Mouse (Mus musculus) cerebellum, adult 2 months (tissue): ENCODE measurements at regions not wholly inside any gene's neighbourhood (a gene's known extent, or its start where the extent isn't known, plus 50 kb on each side); places are given as distances from the start of the nearest gene placed in this dataset.

Source experiments
- DNase-seq, 2 experiments: peaks; one replicate each; pipeline ENCODE4 v3.0.0; 2021
- H3K27ac ChIP-seq: fragments of 200-500 bp; 2 replicates; pipeline ENCODE4 v1.5.1; 2012; ENCODE audit warnings: low read length, control low read depth, inconsistent platforms; ENCODE audit not compliant: insufficient read depth
- H3K27me3 ChIP-seq: fragments of 200-500 bp; 2 replicates; pipeline ENCODE4 v1.6.1; 2012; ENCODE audit warnings: inconsistent platforms, mild to moderate bottlenecking, low read length, moderate library complexity; ENCODE audit not compliant: control insufficient read depth, insufficient read depth
- H3K4me1 ChIP-seq: fragments of 200-500 bp; 2 replicates; pipeline ENCODE4 v1.6.1; 2011; ENCODE audit warnings: low read length; ENCODE audit not compliant: control insufficient read depth, insufficient read depth
- H3K4me3 ChIP-seq: fragments of 200-500 bp; replicated peaks from 2 replicates; pipeline ENCODE3; 2011; ENCODE audit warnings: mild to moderate bottlenecking, low read depth, low read length, control low read depth; ENCODE audit not compliant: insufficient read depth
- CTCF ChIP-seq: fragments of 200-500 bp; IDR thresholded peaks from 2 replicates; pipeline ENCODE4 v1.5.1; 2011; ENCODE audit warnings: low read depth, mild to moderate bottlenecking, control low read depth, low read length, moderate library complexity, borderline replicate concordance; ENCODE audit not compliant: insufficient read depth
- POLR2A ChIP-seq: fragments of 200-500 bp; IDR thresholded peaks from 2 replicates; pipeline ENCODE4 v1.6.1; 2011; ENCODE audit warnings: low read length, control low read depth, borderline replicate concordance; ENCODE audit not compliant: insufficient read depth
- WGBS: fragments of 180-500 bp; shearing (Covaris S2); methylation state at CpG from one replicate; pipeline ENCODE4 v1.1.7; 2018; 5-methylcytosine and 5-hydroxymethylcytosine counted together

DNA sequence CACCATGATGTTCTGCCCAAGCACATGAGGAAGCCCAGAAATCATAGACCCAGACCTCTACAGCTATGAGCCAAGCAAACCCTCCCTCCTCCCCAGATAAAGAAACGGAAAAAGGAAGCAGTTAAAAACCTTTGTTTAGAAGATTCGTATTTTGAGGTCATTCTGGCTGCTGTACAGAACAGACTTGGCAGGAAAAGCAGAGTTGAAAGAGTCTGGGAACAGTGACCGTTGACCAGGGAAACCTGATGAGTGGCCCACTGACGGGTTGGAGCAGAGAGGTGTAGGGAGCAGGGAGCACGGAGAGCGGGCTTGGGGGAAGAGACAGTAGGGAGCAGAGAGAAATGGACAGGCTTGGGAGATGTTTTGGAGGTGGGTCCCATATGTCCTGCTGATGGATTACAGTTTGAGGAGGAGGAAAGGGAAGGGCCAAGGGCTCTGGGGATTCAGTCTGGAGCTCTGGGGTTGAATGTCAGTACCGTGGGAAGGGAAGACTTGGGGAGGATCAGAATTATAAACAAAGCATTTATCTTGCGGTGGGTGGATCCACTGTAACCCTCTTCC, 191.2 kb downstream of the Rplp1 start:
- H3K27ac ChIP-seq = no peak overlapping the region; the same call in 1 of the 2 replicates
- TF ChIP-seq POLR2A (no peak), CTCF (no peak)
- 75% methylated on average over 8 of the region's 8 CpGs for WGBS
- peaks cover 8% of the 10 kb centered on the region for H3K4me1 ChIP-seq
- no peak overlapping the region for H3K4me3 ChIP-seq
- no peaks in the 10 kb centered on the region; the same call in 1 of the 2 replicates for H3K27me3 ChIP-seq
- DNase-seq = no peak

DNA sequence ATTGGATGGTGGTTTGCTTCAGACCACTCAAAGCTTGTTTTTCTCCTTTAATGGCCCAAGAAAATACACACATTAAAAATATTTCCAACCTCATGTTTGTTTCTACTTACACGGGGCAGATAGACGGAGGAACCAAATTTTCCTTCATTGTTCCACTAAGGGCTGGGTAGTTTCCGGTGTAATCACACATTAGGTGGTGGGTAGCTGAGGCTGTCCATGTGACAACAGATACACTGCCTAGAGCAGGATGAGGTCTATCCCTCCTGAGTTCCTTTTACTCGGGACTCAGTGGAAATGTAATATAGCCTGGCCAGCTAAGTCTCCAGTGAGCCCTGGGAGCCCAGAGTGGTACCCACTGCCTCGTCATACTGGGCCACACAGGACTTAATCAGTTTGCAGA, 192.5 kb downstream of the Rplp1 start:
- H3K4me3 ChIP-seq = no peak overlapping the region
- H3K4me1 ChIP-seq = peaks cover 8% of the 10 kb centered on the region
- no peak for DNase-seq
- no peak for TF ChIP-seq CTCF
- no peak for TF ChIP-seq POLR2A
- no peaks in the 10 kb centered on the region; the same call in 1 of the 2 replicates for H3K27me3 ChIP-seq
- no peak overlapping the region for H3K27ac ChIP-seq
- WGBS = 96% methylated on average over 5 of the region's 5 CpGs

DNA sequence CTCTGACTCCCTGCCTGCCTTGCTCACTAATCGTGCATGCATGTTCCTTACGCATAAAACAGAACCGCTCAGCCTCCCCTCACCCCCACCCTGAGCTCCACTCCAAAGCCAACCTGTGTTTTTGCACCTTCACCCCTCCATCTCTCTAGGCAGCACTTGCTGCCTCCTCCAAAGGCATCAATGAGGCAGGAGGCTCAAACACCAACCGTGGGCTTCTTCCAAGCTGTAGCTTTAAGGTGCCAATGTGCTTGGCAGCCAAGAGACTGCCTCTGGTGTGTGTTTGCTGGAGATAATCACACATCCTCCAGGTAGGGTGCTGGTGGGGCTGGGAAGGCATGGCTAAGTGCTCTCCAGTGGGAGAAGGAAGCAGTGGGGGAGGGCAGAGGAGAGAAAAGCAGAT, 193.3 kb downstream of the Rplp1 start:
- WGBS = 44% methylated on average over 4 of the region's 4 CpGs
- DNase-seq = no peak
- Histone ChIP-seq H3K4me3 (no peak overlapping the region), H3K4me1 (peaks cover 8% of the 10 kb centered on the region), H3K27ac (no peak overlapping the region), H3K27me3 (no peaks in the 10 kb centered on the region; the same call in 1 of the 2 replicates)
- no peak for TF ChIP-seq CTCF
- no peak for TF ChIP-seq POLR2A

DNA sequence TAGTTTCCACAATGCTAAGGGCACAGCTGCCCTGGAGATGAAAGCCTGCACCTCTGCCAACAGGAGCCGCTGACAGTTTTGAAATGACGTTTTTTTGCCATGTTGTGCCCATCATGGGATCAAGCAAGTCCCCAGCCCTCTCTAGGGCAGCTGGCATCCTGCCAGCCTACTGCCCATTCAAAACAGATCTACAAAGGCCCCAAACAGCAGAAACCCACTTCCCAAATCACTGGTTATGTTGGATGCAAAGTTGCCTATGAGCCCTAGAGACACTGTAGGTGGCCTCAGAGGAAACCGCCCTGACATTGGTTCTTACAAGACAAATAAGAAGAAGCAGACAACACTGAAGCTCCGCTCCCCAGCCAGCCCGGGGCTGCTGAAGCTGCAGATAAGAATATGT, 194.1 kb downstream of the Rplp1 start:
- Histone ChIP-seq H3K27me3 (no peaks in the 10 kb centered on the region; the same call in 1 of the 2 replicates), H3K27ac (no peak overlapping the region), H3K4me1 (peaks cover 8% of the 10 kb centered on the region), H3K4me3 (no peak overlapping the region)
- no peak for DNase-seq
- WGBS = 66% methylated on average over 5 of the region's 5 CpGs
- TF ChIP-seq CTCF (no peak), POLR2A (no peak)

DNA sequence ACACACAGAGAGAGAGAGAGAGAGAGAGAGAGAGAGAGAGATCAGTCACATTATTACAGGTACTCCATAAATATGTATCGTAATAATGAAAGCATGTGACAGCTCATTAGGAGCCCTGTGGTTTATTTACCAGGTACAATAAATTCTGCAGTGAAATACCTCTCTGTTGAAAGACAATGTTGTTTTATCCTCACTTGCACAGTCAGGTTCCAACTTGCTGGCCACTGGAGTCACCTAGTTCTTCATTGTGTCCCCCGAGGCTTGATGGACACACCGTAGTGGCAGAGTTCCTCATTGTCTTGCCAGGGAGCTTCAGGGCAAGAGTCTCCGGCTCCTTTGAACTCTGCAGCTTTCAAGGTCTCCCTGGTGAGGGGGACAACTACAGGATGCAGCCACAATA, 197.6 kb downstream of the Rplp1 start:
- no peak for TF ChIP-seq POLR2A
- TF ChIP-seq CTCF = no peak
- no peak for DNase-seq
- Histone ChIP-seq H3K4me1 (peaks cover 12% of the 10 kb centered on the region), H3K4me3 (no peak overlapping the region), H3K27ac (no peak overlapping the region), H3K27me3 (no peaks in the 10 kb centered on the region; the same call in 1 of the 2 replicates)
- 91% methylated on average over 4 of the region's 4 CpGs for WGBS

DNA sequence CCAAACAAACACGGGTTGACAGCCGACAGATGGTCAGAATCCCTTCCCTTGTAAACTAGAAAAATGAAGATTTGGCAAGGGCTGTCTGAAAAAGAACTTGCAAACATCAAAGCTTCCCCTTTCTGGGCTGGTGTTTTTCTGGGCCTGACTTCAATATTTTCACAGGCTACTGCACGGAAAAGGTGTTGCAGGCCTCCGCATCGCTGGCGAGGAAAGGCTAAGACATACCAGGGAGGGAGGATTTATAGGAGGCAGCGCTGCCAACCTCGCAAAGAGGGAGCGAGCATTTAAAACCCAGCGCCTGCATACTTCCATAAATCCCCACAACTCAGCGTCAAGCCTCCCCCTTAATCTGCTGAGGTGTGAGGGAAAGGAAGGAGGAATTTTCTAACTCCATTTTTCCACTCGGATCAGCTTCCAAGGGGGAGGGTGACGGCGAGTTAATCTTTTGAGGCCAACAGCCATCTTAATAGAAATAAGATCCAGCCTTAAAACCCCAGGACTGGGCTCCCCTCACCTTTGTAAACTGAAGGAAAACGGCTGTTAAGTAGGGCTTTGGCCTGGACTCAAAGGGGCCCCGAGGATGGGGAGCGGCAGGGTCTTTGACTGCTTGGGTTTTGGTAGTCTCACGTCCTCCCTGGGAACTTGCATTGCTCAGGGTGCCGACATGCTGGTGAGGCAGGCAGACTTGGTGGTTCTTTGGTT, 199.9 kb downstream of the Rplp1 start:
- Histone ChIP-seq H3K27ac (no peak overlapping the region), H3K27me3 (no peaks in the 10 kb centered on the region), H3K4me3 (no peak overlapping the region), H3K4me1 (peaks cover 3% of the 10 kb centered on the region; the same call in 1 of the 2 replicates)
- WGBS = 56% methylated on average over 19 of the region's 19 CpGs
- TF ChIP-seq POLR2A = no peak
- no peak for TF ChIP-seq CTCF
- DNase-seq = no peak

DNA sequence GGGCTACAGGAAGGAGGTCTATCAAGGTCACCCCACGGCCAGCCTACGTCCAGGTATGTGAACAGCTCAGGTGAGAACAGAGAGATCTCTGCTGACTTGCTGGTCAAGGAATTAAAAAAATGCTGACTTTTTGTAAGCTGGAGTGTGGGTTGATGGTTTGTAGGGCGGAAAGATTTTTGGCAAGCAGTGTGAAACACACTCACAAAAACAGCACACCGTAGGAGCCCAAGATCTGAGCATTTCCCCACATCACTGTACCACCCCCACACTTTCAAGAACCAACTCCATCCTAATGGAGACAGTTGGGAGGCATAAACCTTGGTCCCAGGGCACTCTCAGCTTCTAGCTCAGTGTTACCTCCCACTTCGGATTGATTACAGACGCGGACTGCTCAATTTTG, 200.5 kb downstream of the Rplp1 start:
- no peak for DNase-seq
- no peaks in the 10 kb centered on the region for H3K27me3 ChIP-seq

DNA sequence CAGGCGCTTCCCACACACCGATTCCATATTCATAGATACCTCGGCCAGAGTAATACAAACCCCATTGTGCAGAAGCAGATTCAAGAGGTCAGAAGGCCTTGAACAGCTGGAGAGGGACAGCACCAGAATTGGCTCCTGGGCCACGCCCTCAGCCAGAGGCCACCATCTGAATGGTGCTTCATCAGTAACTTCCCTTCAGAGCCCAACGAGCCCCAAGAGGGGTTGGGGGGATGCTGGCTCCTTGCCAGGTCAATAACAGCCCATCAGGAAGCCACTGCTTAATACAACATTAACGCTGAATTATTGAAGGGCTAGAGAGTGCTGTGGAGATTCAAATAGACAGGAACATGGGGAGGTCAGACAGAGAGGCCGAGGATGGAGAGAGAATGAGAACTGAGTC, 203.0 kb downstream of the Rplp1 start:
- no peak for DNase-seq
- no peak overlapping the region for H3K27ac ChIP-seq
- TF ChIP-seq CTCF (no peak), POLR2A (no peak)
- H3K4me3 ChIP-seq = no peak overlapping the region
- H3K27me3 ChIP-seq = no peaks in the 10 kb centered on the region
- peaks cover 3% of the 10 kb centered on the region; the same call in 1 of the 2 replicates for H3K4me1 ChIP-seq
- WGBS = 77% methylated on average over 7 of the region's 7 CpGs

More for the DNA sequence above, 200.5 kb downstream of the Rplp1 start:
- H3K4me1 ChIP-seq = peaks cover 3% of the 10 kb centered on the region; the same call in 1 of the 2 replicates
- 90% methylated on average over 7 of the region's 7 CpGs for WGBS
- TF ChIP-seq CTCF = no peak
- no peak for TF ChIP-seq POLR2A
- no peak overlapping the region for H3K4me3 ChIP-seq
- H3K27ac ChIP-seq = no peak overlapping the region
